Mouse (Mus musculus): ENCODE measurements at regions not wholly inside any gene's neighbourhood (a gene's known extent, or its start where the extent isn't known, plus 50 kb on each side); places are given as distances from the start of the nearest gene placed in this dataset.

GRCm38 (mm10) chr10:97778531-97778930 is 52.0 kb upstream of the C030005K15Rik start:
- DNase-seq (ENCODE audit: low spot score in 2 of 2) = no peak

- DNase-seq (ENCODE audit: low spot score in 2 of 2) = no peak
Measured at GRCm38 (mm10) chr10:97779335-97779734, 52.8 kb upstream of the C030005K15Rik start.

GRCm38 (mm10) chr10:97793804-97794203 is 67.2 kb upstream of the C030005K15Rik start:
- DNase-seq (ENCODE audit: low spot score in 2 of 2) = no peak

- DNase-seq (ENCODE audit: low spot score in 2 of 2) = no peak
Measured at GRCm38 (mm10) chr10:97801448-97802265, 75.1 kb upstream of the C030005K15Rik start.

- no peak for DNase-seq (ENCODE audit: low spot score in 2 of 2)
Measured at GRCm38 (mm10) chr10:97807947-97808346, 81.4 kb upstream of the C030005K15Rik start.

GRCm38 (mm10) chr10:97842574-97842973 is 116.0 kb upstream of the C030005K15Rik start:
- no peak for DNase-seq (ENCODE audit: low spot score in 2 of 2)

GRCm38 (mm10) chr10:97851487-97851886 is 124.9 kb upstream of the C030005K15Rik start:
- no peak for DNase-seq (ENCODE audit: low spot score in 2 of 2)

- DNase-seq (ENCODE audit: low spot score in 2 of 2) = no peak
Measured at GRCm38 (mm10) chr10:97877088-97877487, 150.5 kb upstream of the C030005K15Rik start.

GRCm38 (mm10) chr10:97886049-97886448 is 159.5 kb upstream of the C030005K15Rik start:
- DNase-seq (ENCODE audit: low spot score in 2 of 2) = no peak

GRCm38 (mm10) chr10:97905793-97906192 is 179.2 kb upstream of the C030005K15Rik start:
- DNase-seq (ENCODE audit: low spot score in 2 of 2) = no peak

GRCm38 (mm10) chr10:97925568-97925967 is 199.0 kb upstream of the C030005K15Rik start:
- DNase-seq (ENCODE audit: low spot score in 2 of 2) = no peak

GRCm38 (mm10) chr10:97940345-97940744 is 213.8 kb upstream of the C030005K15Rik start:
- DNase-seq (ENCODE audit: low spot score in 2 of 2) = no peak

- DNase-seq (ENCODE audit: low spot score in 2 of 2) = no peak
Measured at GRCm38 (mm10) chr10:97965881-97966280, 239.3 kb upstream of the C030005K15Rik start.

- no peak for DNase-seq (ENCODE audit: low spot score in 2 of 2)
Measured at GRCm38 (mm10) chr10:97966931-97967330, 240.4 kb upstream of the C030005K15Rik start.

GRCm38 (mm10) chr10:98007037-98007436 is 280.5 kb upstream of the C030005K15Rik start:
- no peak for DNase-seq (ENCODE audit: low spot score in 2 of 2)

GRCm38 (mm10) chr10:98008355-98008754 is 281.8 kb upstream of the C030005K15Rik start:
- DNase-seq (ENCODE audit: low spot score in 2 of 2) = no peak

GRCm38 (mm10) chr10:98012916-98013315 is 286.4 kb upstream of the C030005K15Rik start:
- DNase-seq (ENCODE audit: low spot score in 2 of 2) = no peak

- no peak for DNase-seq (ENCODE audit: low spot score in 2 of 2)
Measured at GRCm38 (mm10) chr10:98014985-98015902, 288.7 kb upstream of the C030005K15Rik start.

GRCm38 (mm10) chr10:98016596-98017304 is 290.2 kb upstream of the C030005K15Rik start:
- no peak for DNase-seq (ENCODE audit: low spot score in 2 of 2)

GRCm38 (mm10) chr10:98029124-98029523 is 302.6 kb upstream of the C030005K15Rik start:
- DNase-seq (ENCODE audit: low spot score in 2 of 2) = no peak

- DNase-seq (ENCODE audit: low spot score in 2 of 2) = no peak
Measured at GRCm38 (mm10) chr10:98029621-98030020, 303.1 kb upstream of the C030005K15Rik start.

GRCm38 (mm10) chr10:98032661-98033060 is 306.1 kb upstream of the C030005K15Rik start:
- no peak for DNase-seq (ENCODE audit: low spot score in 2 of 2)

All from urinary bladder, postnatal 36 days (tissue).